Mouse (Mus musculus) hindbrain, embryonic 10.5 days (tissue): ENCODE data around the gene Banp. TPM values are rescaled to one million over a fixed set of nuclear protein-coding genes. Genes with fewer than 3 reads are reported as not detected.

Source experiments
- DNase-seq: peaks from one replicate; pipeline ENCODE4 v3.0.0-alpha.2; 2017; ENCODE audit warnings: low spot score
- H3K27ac ChIP-seq: fragments of 300-500 bp; sonication (generic); 2 replicates; pipeline ENCODE4 v1.5.1; 2016; ENCODE audit warnings: mild to moderate bottlenecking, moderate library complexity
- H3K27me3 ChIP-seq: fragments of 300-500 bp; sonication (generic); 2 replicates; pipeline ENCODE4 v1.6.1; 2016; ENCODE audit warnings: mild to moderate bottlenecking; ENCODE audit not compliant: poor library complexity, insufficient read depth, severe bottlenecking
- H3K36me3 ChIP-seq: fragments of 300-500 bp; sonication (generic); 2 replicates; pipeline ENCODE4 v1.6.1; 2016; ENCODE audit warnings: mild to moderate bottlenecking, moderate library complexity
- H3K4me1 ChIP-seq: fragments of 300-500 bp; sonication (generic); replicated peaks from 2 replicates; pipeline ENCODE4 v1.6.1; 2016; ENCODE audit warnings: mild to moderate bottlenecking
- H3K4me3 ChIP-seq: fragments of 300-500 bp; sonication (generic); 2 replicates; pipeline ENCODE4 v1.5.1; 2016; ENCODE audit warnings: mild to moderate bottlenecking, moderate library complexity
- H3K9me3 ChIP-seq: fragments of 300-500 bp; sonication (generic); 2 replicates; pipeline ENCODE4 v1.6.1; 2016; ENCODE audit warnings: mild to moderate bottlenecking, moderate library complexity
- WGBS: fragments of 180-500 bp; shearing (Covaris S2); methylation state at CpG from one replicate; pipeline ENCODE4 v1.1.7; 2016; 5-methylcytosine and 5-hydroxymethylcytosine counted together
- polyA plus RNA-seq: library from polyadenylated mRNA; unstranded; fragments of >200 nt; fragmentation: Nextera tagmentation; extraction: Ambion mirVana; gene quantifications from 2 replicates; pipeline ENCODE4 v1.2.1, GENCODE M21; 2016

Gene Banp
- polyA plus RNA-seq, 1 experiment from 2014 or later: 56.9 TPM

- Histone ChIP-seq H3K4me3 (no peak overlapping the region), H3K4me1 (peaks cover 37% of the 10 kb centered on the region), H3K27me3 (no peaks in the 10 kb centered on the region), H3K27ac (no peak overlapping the region), H3K9me3 (no peaks in the 10 kb centered on the region), H3K36me3 (peaks cover 11% of the 10 kb centered on the region)
- no peak for DNase-seq
- WGBS: 78% methylated on average over 3 of the region's 3 CpGs
Measured at GRCm38 (mm10) chr8:121962892-121963291, 13.3 kb downstream of the Banp start.

GRCm38 (mm10) chr8:121964716-121965512 lies 15.4 kb downstream of the Banp start:
- Histone ChIP-seq H3K36me3 (peaks cover 11% of the 10 kb centered on the region), H3K9me3 (no peaks in the 10 kb centered on the region), H3K4me1 (peaks cover 35% of the 10 kb centered on the region), H3K4me3 (no peak overlapping the region), H3K27ac (no peak overlapping the region), H3K27me3 (no peaks in the 10 kb centered on the region)
- no peak for DNase-seq
- WGBS: 81% methylated on average over 8 of the region's 8 CpGs

GRCm38 (mm10) chr8:121966110-121966509 lies 16.6 kb downstream of the Banp start:
- Histone ChIP-seq H3K36me3 (peaks cover 11% of the 10 kb centered on the region; the same call in 1 of the 2 replicates), H3K4me1 (peaks cover 44% of the 10 kb centered on the region), H3K27me3 (no peaks in the 10 kb centered on the region), H3K4me3 (no peak overlapping the region), H3K9me3 (no peaks in the 10 kb centered on the region), H3K27ac (no peak overlapping the region)
- 70% methylated on average over 5 of the region's 5 CpGs for WGBS
- DNase-seq: no peak

- WGBS: 33% methylated on average over 7 of the region's 7 CpGs
- no peaks in the 10 kb centered on the region for H3K27me3 ChIP-seq
- H3K36me3 ChIP-seq: peaks cover 11% of the 10 kb centered on the region; the same call in 1 of the 2 replicates
- H3K4me3 ChIP-seq: no peak overlapping the region; the same call in 1 of the 2 replicates
- H3K9me3 ChIP-seq: no peaks in the 10 kb centered on the region
- DNase-seq: no peak
- peak overlapping the region; percentile 79 for H3K27ac ChIP-seq
- H3K4me1 ChIP-seq: peaks cover 52% of the 10 kb centered on the region
Measured at GRCm38 (mm10) chr8:121966714-121967448, 17.3 kb downstream of the Banp start.

GRCm38 (mm10) chr8:121967977-121968376 lies 18.4 kb downstream of the Banp start:
- 55% methylated on average over 4 of the region's 4 CpGs for WGBS
- H3K9me3 ChIP-seq: no peaks in the 10 kb centered on the region
- no peak overlapping the region for H3K27ac ChIP-seq
- peaks cover 13% of the 10 kb centered on the region for H3K36me3 ChIP-seq
- no peaks in the 10 kb centered on the region for H3K27me3 ChIP-seq
- H3K4me3 ChIP-seq: no peak overlapping the region
- DNase-seq: no peak
- H3K4me1 ChIP-seq: peaks cover 52% of the 10 kb centered on the region

- WGBS: 83% methylated on average over 4 of the region's 4 CpGs
- Histone ChIP-seq H3K9me3 (no peaks in the 10 kb centered on the region), H3K36me3 (peaks cover 15% of the 10 kb centered on the region), H3K27ac (no peak overlapping the region), H3K27me3 (no peaks in the 10 kb centered on the region), H3K4me1 (peaks cover 52% of the 10 kb centered on the region), H3K4me3 (no peak overlapping the region)
- no peak for DNase-seq
Measured at GRCm38 (mm10) chr8:121968542-121968941, 19.0 kb downstream of the Banp start.

- peaks cover 22% of the 10 kb centered on the region for H3K36me3 ChIP-seq
- no peak for DNase-seq
- H3K4me3 ChIP-seq: no peak overlapping the region
- H3K9me3 ChIP-seq: no peaks in the 10 kb centered on the region
- peaks cover 52% of the 10 kb centered on the region for H3K4me1 ChIP-seq
- no peak overlapping the region; the same call in 1 of the 2 replicates for H3K27ac ChIP-seq
- WGBS: 89% methylated on average over 8 of the region's 8 CpGs
- H3K27me3 ChIP-seq: no peaks in the 10 kb centered on the region
Measured at GRCm38 (mm10) chr8:121970225-121970624, 20.7 kb downstream of the Banp start.

- peak overlapping the region; percentile 78; the same call in 1 of the 2 replicates for H3K27ac ChIP-seq
- H3K9me3 ChIP-seq: no peaks in the 10 kb centered on the region
- no peaks in the 10 kb centered on the region for H3K27me3 ChIP-seq
- 82% methylated on average over 17 of the region's 17 CpGs for WGBS
- no peak for DNase-seq
- H3K36me3 ChIP-seq: peaks cover 36% of the 10 kb centered on the region
- H3K4me3 ChIP-seq: no peak overlapping the region
- H3K4me1 ChIP-seq: peaks cover 39% of the 10 kb centered on the region
Measured at GRCm38 (mm10) chr8:121971488-121972058, 22.0 kb downstream of the Banp start.

GRCm38 (mm10) chr8:121973906-121974305 lies 24.4 kb downstream of the Banp start:
- WGBS: 92% methylated on average over 28 of the region's 28 CpGs
- no peaks in the 10 kb centered on the region for H3K9me3 ChIP-seq
- DNase-seq: no peak
- H3K4me3 ChIP-seq: no peak overlapping the region
- H3K27me3 ChIP-seq: no peaks in the 10 kb centered on the region
- H3K36me3 ChIP-seq: peaks cover 58% of the 10 kb centered on the region
- peaks cover 21% of the 10 kb centered on the region for H3K4me1 ChIP-seq
- no peak overlapping the region for H3K27ac ChIP-seq

GRCm38 (mm10) chr8:121977819-121978590 lies 28.5 kb downstream of the Banp start:
- H3K4me3 ChIP-seq: no peak overlapping the region
- no peaks in the 10 kb centered on the region for H3K27me3 ChIP-seq
- peak overlapping the region; percentile 45; the same call in 1 of the 2 replicates for H3K27ac ChIP-seq
- H3K9me3 ChIP-seq: no peaks in the 10 kb centered on the region
- DNase-seq: peak; percentile 18
- H3K36me3 ChIP-seq: peaks cover 92% of the 10 kb centered on the region
- peaks cover 4% of the 10 kb centered on the region; the same call in 1 of the 2 replicates for H3K4me1 ChIP-seq
- 69% methylated on average over 8 of the region's 8 CpGs for WGBS

GRCm38 (mm10) chr8:121978670-121979069 lies 29.1 kb downstream of the Banp start:
- H3K9me3 ChIP-seq: no peaks in the 10 kb centered on the region
- DNase-seq: no peak
- H3K27me3 ChIP-seq: no peaks in the 10 kb centered on the region
- 96% methylated on average over 13 of the region's 13 CpGs for WGBS
- no peak overlapping the region for H3K27ac ChIP-seq
- peaks cover 4% of the 10 kb centered on the region; the same call in 1 of the 2 replicates for H3K4me1 ChIP-seq
- H3K36me3 ChIP-seq: peaks cover 95% of the 10 kb centered on the region
- H3K4me3 ChIP-seq: no peak overlapping the region

- Histone ChIP-seq H3K27ac (no peak overlapping the region), H3K4me3 (no peak overlapping the region), H3K9me3 (no peaks in the 10 kb centered on the region), H3K4me1 (peaks cover 4% of the 10 kb centered on the region; the same call in 1 of the 2 replicates), H3K27me3 (no peaks in the 10 kb centered on the region), H3K36me3 (peaks cover 95% of the 10 kb centered on the region)
- no peak for DNase-seq
- 92% methylated on average over 11 of the region's 11 CpGs for WGBS
Measured at GRCm38 (mm10) chr8:121980792-121981519, 31.4 kb downstream of the Banp start.
